Mouse (Mus musculus) erythroblast, adult 5-6 weeks (primary cell): ENCODE results near the gene Fgf23. TPM values are rescaled to one million over a fixed set of nuclear protein-coding genes. Genes with fewer than 3 reads are reported as not detected.

Source experiments
- ATAC-seq: replicated peaks from 2 replicates; pipeline ENCODE4 v1.8.0; 2016; ENCODE audit warnings: moderate number of reproducible peaks, mild to moderate bottlenecking, moderate TSS enrichment, inconsistent platforms; ENCODE audit not compliant: poor library complexity, low FRiP score, severe bottlenecking
- total RNA-seq, 2 experiments: library from RNA; stranded (forward) in 1 of 2; stranded (reverse) in 1 of 2; fragments of 150-400 nt in 1 of 2; fragments of 200-764, 138-1000 nt in 1 of 2; gene quantifications; 2 replicates each; pipeline versions ENCODE4 v1.2.3 to v1.2.4; 2015 to 2017; ENCODE audit warnings: low replicate concordance in 2 of 2

The Fgf23 gene
- total RNA-seq, 2 experiments from 2014 or later = 0.77 TPM; not detected in 1

DNA sequence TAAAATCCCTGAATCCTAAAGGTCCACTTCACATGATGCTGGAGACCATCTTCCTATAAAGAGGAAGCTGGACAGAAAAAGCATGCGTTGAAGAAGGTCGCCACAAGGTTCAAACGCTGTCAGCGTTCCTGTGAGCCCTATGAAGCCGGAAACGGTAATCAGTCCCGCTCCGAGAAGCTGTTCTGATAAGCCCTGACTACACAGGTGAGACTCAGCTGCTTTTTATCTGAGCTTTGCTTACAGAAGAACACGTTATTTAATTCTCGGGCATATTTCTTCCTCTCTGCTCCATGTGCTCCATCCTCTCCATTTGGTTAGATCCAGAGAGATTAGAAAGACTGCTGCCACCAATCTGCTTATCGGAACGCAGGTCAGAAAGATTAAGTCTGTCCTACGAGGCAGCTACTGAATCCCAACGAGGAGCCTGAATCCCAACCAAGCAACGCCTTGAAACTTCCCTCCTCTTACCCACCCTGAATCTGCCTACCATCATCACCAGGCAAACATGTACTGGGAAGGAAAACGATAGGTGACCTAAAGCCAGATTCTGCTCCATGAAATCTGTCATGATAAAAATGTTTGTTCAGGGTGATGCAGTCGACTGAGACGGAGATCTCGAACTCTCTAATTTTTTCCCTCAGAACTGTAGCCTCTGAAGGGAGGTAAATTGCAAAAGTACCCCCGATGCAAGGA lies 35.8 kb downstream of the Fgf23 start:
- no peak for ATAC-seq

DNA sequence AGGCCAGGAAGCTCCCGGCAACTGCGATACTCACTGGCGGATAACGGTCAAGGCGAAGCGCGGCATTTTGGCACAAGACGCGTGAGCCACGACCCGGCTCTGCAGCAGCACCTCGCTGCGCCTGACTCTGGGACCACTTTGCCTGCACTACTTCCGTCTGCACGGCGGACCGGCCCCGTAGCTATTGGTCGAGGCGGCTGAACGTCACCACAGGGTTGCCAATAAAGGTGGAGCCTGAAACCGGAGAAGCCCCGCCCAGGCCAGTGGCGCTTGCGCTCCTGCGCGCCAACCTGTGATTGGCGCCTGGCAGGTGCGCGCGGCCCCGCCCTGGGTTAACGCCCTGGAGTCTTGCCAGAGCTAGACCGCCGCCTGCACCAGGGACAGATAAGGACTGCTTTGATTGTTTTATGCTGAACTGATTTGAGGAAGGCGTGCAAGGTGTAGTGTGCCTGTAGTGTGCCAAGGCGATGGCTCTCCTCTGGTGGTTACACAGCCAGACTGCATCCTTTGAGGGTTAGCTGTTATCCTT lies 36.8 kb downstream of the Fgf23 start, which contains the start of gene Tigar:
Gene Tigar, minus strand, starts transcription at position 156 of the 529 bp plus-strand sequence.
- 0 out of 2 replicates have a peak, but pooled peaks have one; percentile 42 for ATAC-seq

DNA sequence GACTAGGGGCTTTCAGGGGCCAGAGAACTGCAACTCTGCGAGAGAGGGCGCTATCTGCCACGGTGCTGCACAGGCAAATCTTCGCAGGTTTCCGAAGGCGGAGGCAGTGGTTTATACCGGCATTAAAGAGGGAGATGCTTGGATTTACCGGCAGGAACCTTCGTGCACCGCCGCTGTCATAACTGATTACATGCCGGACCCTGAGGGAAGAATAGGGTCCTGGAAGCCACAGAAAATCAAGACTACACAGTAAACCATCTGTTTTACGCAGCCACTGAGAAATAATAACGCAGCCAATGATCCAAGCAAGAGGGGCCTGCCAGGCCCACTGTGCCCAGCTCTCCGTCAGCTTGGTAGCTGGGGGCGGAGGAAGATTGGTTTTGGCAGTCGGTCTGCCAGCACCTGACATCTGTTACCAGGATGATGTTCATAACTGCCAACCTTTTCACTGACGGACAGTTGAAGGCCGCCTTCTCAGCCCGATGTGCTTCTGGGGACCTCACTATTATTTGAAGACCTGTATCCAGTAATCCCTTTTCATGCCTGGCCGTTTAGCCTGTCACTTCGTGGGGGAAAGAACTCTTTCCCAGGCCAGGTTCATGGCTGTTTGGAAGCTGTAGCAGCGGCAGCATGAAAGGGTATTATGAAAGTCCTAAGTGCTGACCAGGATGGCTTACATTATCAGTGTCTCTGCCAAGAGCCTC lies 42.2 kb downstream of the Fgf23 start:
- no peak for ATAC-seq

- ATAC-seq = no peak
These were observed 49.6 kb downstream of the Fgf23 start for GRCm38 (mm10) chr6:127122221-127122806.

DNA sequence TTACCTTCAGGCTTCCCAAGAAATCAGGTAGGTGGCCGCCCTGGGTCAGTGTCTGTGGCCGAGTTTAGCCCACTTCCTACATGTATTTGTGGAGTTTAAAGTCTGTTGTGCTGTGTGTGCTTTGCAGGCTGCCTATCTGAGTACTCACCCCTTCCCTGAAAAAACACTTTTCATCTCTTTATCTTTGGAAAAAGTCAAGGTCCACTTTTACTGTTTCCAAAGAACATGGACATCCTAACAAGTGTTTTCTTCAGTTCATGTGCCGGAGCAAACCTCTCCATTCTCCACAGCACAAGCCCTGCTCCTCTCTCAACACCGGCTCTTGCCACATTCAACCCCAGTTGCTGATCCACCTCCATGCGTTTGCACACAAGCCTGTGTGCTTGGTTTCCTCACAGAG lies 50.3 kb downstream of the Fgf23 start:
- ATAC-seq = no peak

DNA sequence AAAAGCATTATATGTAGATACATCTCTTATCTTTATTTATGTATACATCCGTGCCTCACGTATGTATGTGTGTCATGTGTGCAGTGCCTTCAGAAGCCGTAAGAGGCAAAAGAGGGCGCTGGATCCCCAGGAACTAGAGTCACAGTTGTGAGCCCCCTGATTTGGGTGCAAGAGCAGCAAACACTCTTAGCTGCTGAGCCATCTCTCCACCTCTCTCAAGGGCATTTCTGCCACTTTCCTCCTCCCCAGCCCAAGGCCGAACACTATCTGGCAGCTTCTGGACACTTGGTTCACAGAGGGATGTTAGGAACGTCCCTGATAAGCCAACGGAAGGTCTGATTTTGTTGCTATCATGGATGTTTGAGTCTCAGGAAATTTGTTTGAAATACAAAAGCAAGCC lies 50.8 kb downstream of the Fgf23 start:
- no peak for ATAC-seq

GRCm38 (mm10) chr6:127129659-127130058 lies 57.0 kb downstream of the Fgf23 start:
- ATAC-seq = no peak

GRCm38 (mm10) chr6:127130377-127130776 lies 57.7 kb downstream of the Fgf23 start:
- ATAC-seq = no peak

Other genes with a start within 250 kb of the Fgf23 start
- gene Ndufa9, start 223.8 kb upstream of the Fgf23 start, total RNA-seq (2015; ENCODE audit: low replicate concordance) = 21.7 and 31.3 TPM in 2 replicates
- 27.3 and 28.5 TPM in 2 replicates for gene Ndufa9, start 223.8 kb upstream of the Fgf23 start, total RNA-seq (2017; ENCODE audit: low replicate concordance)
- gene Akap3, start 219.8 kb upstream of the Fgf23 start, total RNA-seq (2015; ENCODE audit: low replicate concordance) = not detected in 2 replicates
- gene Akap3, start 219.8 kb upstream of the Fgf23 start, total RNA-seq (2017; ENCODE audit: low replicate concordance) = not detected in 2 replicates
- gene Dyrk4, start 151.1 kb upstream of the Fgf23 start, total RNA-seq (2015; ENCODE audit: low replicate concordance) = not detected in 2 replicates
- 0.60 TPM in 1 of 2 replicates, not detected in the other for gene Dyrk4, start 151.1 kb upstream of the Fgf23 start, total RNA-seq (2017; ENCODE audit: low replicate concordance)
- gene Rad51ap1, start 133.3 kb upstream of the Fgf23 start, total RNA-seq (2015; ENCODE audit: low replicate concordance) = 18.0 and 20.4 TPM in 2 replicates
- gene Rad51ap1, start 133.3 kb upstream of the Fgf23 start, total RNA-seq (2017; ENCODE audit: low replicate concordance) = 85.9 and 165 TPM in 2 replicates
- gene D6Wsu163e, start 132.9 kb upstream of the Fgf23 start, total RNA-seq (2015; ENCODE audit: low replicate concordance) = 17.1 and 27.9 TPM in 2 replicates
- 22.6 and 29.5 TPM in 2 replicates for gene D6Wsu163e, start 132.9 kb upstream of the Fgf23 start, total RNA-seq (2017; ENCODE audit: low replicate concordance)
- not detected in 2 replicates for gene Fgf6, start 57.3 kb upstream of the Fgf23 start, total RNA-seq (2015; ENCODE audit: low replicate concordance)
- gene Fgf6, start 57.3 kb upstream of the Fgf23 start, total RNA-seq (2017; ENCODE audit: low replicate concordance) = not detected in 2 replicates
- 0.96 and 1.3 TPM in 2 replicates for gene Tigar, start 36.7 kb downstream of the Fgf23 start, total RNA-seq (2015; ENCODE audit: low replicate concordance)
- gene Tigar, start 36.7 kb downstream of the Fgf23 start, total RNA-seq (2017; ENCODE audit: low replicate concordance) = 1.6 and 1.8 TPM in 2 replicates
- gene Ccnd2, start 79.3 kb downstream of the Fgf23 start, total RNA-seq (2015; ENCODE audit: low replicate concordance) = 12.5 and 314 TPM in 2 replicates
- 4.1 and 5.3 TPM in 2 replicates for gene Ccnd2, start 79.3 kb downstream of the Fgf23 start, total RNA-seq (2017; ENCODE audit: low replicate concordance)